Mouse (Mus musculus) kidney, adult 2 months (tissue): ENCODE data around the gene Tmem11. TPM values are rescaled to one million over a fixed set of nuclear protein-coding genes. Genes with fewer than 3 reads are reported as not detected.

ENCODE experiments used
- DNase-seq: peaks from one replicate; pipeline ENCODE4 v3.0.0; 2021
- H3K27ac ChIP-seq: fragments of 200-500 bp; 2 replicates; pipeline ENCODE4 v1.5.1; 2012; ENCODE audit warnings: low read depth, low read length, control low read depth, inconsistent platforms; ENCODE audit not compliant: insufficient read depth
- H3K27me3 ChIP-seq: fragments of 200-500 bp; replicated peaks from 2 replicates; pipeline ENCODE4 v1.6.1; 2012; ENCODE audit warnings: mild to moderate bottlenecking, moderate library complexity, low read length, inconsistent platforms; ENCODE audit not compliant: control insufficient read depth, insufficient read depth
- H3K36me3 ChIP-seq: fragments of 200-500 bp; 2 replicates; pipeline ENCODE4 v1.6.1; 2012; ENCODE audit warnings: mild to moderate bottlenecking, moderate library complexity, low read length, inconsistent platforms; ENCODE audit not compliant: control insufficient read depth, insufficient read depth
- H3K4me1 ChIP-seq: fragments of 200-500 bp; 2 replicates; pipeline ENCODE4 v1.6.1; 2011; ENCODE audit warnings: low read length; ENCODE audit not compliant: control insufficient read depth, insufficient read depth
- H3K4me3 ChIP-seq: fragments of 200-500 bp; 2 replicates; pipeline ENCODE4 v1.5.1; 2011; ENCODE audit warnings: mild to moderate bottlenecking, low read depth, low read length, control low read depth; ENCODE audit not compliant: insufficient read depth
- CTCF ChIP-seq: fragments of 200-500 bp; conservative IDR thresholded peaks from 2 replicates; pipeline ENCODE4 v1.5.1; 2011; ENCODE audit warnings: low read depth, mild to moderate bottlenecking, control low read depth, low read length, moderate library complexity, mixed read lengths; ENCODE audit not compliant: insufficient read depth, insufficient read length
- POLR2A ChIP-seq: fragments of 200-500 bp; IDR thresholded peaks from one replicate; pipeline ENCODE4 v1.6.1; 2011; ENCODE audit warnings: low read depth, low read length, control low read depth
- WGBS: fragments of 180-500 bp; shearing (Covaris S2); methylation state at CpG from one replicate; pipeline ENCODE4 v1.1.7; 2018; 5-methylcytosine and 5-hydroxymethylcytosine counted together
- polyA plus RNA-seq: library from polyadenylated mRNA; depleted of rRNA; stranded (reverse); fragments of >200 nt; gene quantifications from 2 replicates; pipeline ENCODE4 v1.2.3, GENCODE M21; 2012

Tmem11 gene
- polyA plus RNA-seq, 1 experiment, result 81.1 TPM

- TF ChIP-seq POLR2A (no peak), CTCF (no peak)
- peak; percentile 53 for DNase-seq
- H3K36me3 ChIP-seq, result no peaks in the 10 kb centered on the region; the same call in 1 of the 2 replicates
These were observed 26.5 kb upstream of the Tmem11 start for GRCm38 (mm10) chr11:60905407-60906120.

DNA sequence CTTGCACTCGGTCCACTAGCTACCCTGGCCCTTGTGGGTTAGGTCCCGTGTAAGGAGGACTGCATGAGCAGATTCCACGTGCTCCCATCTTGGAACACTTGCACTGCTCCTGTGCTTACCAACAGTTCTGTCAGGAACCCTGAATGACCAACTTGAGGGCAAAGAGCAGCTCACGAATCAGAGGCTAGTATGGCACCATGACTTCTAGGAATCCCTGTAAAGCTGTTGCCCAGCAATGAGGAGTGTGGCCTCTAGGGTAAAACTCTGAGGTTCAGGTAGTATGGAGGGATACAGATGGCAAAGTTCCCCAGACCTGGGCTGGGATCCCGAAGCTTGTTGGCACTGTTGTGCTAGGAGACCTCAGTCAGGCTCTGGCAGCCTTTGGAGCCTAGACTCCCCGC is 24.6 kb upstream of the Tmem11 start:
- no peak overlapping the region; the same call in 1 of the 2 replicates for H3K27ac ChIP-seq
- H3K27me3 ChIP-seq, result no peaks in the 10 kb centered on the region
- TF ChIP-seq CTCF, result no peak
- TF ChIP-seq POLR2A, result no peak
- H3K4me3 ChIP-seq, result no peak overlapping the region
- peaks cover 23% of the 10 kb centered on the region for H3K4me1 ChIP-seq
- no peaks in the 10 kb centered on the region; the same call in 1 of the 2 replicates for H3K36me3 ChIP-seq
- WGBS, result 44% methylated on average over 6 of the region's 6 CpGs
- DNase-seq, result peak; percentile 87

More at GRCm38 (mm10) chr11:60905407-60906120, 26.5 kb upstream of the Tmem11 start:
- 76% methylated on average over 10 of the region's 10 CpGs for WGBS
- 0 out of 2 replicates have a peak overlapping the region, but pooled peaks have one; percentile 7 for H3K27ac ChIP-seq
- no peak overlapping the region for H3K4me3 ChIP-seq
- peaks cover 23% of the 10 kb centered on the region for H3K4me1 ChIP-seq
- no peaks in the 10 kb centered on the region for H3K27me3 ChIP-seq

DNA sequence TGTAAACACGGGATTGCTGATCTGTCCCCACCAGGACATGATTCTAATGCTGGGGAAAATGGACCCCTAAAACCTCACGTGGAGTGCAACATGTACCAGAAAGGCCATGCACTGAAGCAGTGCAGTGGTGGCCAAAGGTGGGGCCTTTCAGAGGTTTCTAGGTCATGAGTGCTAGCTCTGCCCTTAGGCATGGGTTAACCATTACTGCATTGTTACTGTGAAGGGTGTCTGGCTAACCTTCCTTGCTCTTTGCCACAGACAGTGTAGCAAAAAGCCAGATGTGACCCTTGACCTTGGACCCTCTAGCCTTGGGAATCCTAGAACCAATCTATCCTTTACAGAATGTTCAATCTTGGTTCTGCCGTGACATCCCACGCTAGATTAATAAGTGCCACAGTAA is 23.4 kb upstream of the Tmem11 start:
- TF ChIP-seq CTCF (no peak), POLR2A (no peak)
- no peaks in the 10 kb centered on the region for H3K27me3 ChIP-seq
- H3K4me3 ChIP-seq, result no peak overlapping the region
- WGBS, result 26% methylated on average over 4 of the region's 4 CpGs
- H3K4me1 ChIP-seq, result peaks cover 23% of the 10 kb centered on the region
- peak overlapping the region; percentile 93 for H3K27ac ChIP-seq
- DNase-seq, result peak; percentile 92
- no peaks in the 10 kb centered on the region; the same call in 1 of the 2 replicates for H3K36me3 ChIP-seq

DNA sequence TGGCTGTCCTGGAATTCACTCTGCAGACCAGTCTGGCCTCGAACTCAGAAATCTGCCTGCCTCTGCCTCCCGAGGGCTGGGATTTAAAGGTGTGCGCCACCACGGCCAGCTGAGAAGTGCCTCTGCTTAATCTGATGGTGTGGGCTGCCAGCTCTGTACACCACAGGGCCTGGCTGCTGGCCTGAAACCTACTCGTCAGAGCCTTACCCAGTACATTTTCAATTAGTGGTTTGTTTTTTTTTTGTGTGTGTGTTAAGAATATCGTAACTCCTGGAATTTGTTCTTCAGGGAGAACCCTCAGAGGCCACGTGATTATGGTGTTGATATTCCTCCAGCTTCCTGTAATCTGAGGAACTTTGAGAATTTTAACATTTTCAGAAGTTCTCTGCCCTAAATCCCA is 22.9 kb upstream of the Tmem11 start:
- DNase-seq, result peak; percentile 60
- Histone ChIP-seq H3K27ac (peak overlapping the region; percentile 93), H3K36me3 (no peaks in the 10 kb centered on the region; the same call in 1 of the 2 replicates), H3K27me3 (no peaks in the 10 kb centered on the region), H3K4me1 (peaks cover 23% of the 10 kb centered on the region), H3K4me3 (no peak overlapping the region)
- no peak for TF ChIP-seq POLR2A
- no peak for TF ChIP-seq CTCF
- 37% methylated on average over 7 of the region's 7 CpGs for WGBS

DNA sequence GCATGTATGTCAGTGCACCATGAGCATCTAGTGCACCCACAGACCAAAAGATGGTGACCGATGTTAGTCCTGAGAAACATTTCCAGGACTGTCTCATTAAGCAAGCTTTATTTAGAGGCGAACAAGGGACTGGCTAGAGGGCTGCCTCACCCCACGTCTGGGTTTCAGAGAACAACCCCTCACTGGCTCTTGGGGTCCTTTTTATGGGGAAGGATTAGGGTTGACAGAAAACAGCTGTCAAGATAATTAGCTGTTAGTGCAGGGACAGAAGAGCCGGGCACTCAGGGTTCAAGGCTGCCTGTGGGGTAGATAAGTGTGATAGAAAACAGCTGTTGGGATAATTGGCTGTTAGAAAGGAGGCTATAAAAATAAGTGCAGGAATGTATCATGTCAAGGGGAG is 16.8 kb upstream of the Tmem11 start:
- no peaks in the 10 kb centered on the region for H3K36me3 ChIP-seq
- H3K4me1 ChIP-seq, result no peaks in the 10 kb centered on the region; the same call in 1 of the 2 replicates
- H3K27ac ChIP-seq, result no peak overlapping the region; the same call in 1 of the 2 replicates
- H3K27me3 ChIP-seq, result no peaks in the 10 kb centered on the region
- H3K4me3 ChIP-seq, result no peak overlapping the region
- DNase-seq, result peak; percentile 51
- no peak for TF ChIP-seq POLR2A
- no peak for TF ChIP-seq CTCF
- WGBS, result 51% methylated on average over 4 of the region's 4 CpGs

GRCm38 (mm10) chr11:60890744-60891143 is 11.7 kb upstream of the Tmem11 start:
- Histone ChIP-seq H3K4me3 (no peak overlapping the region), H3K36me3 (no peaks in the 10 kb centered on the region), H3K4me1 (peaks cover 3% of the 10 kb centered on the region; the same call in 1 of the 2 replicates), H3K27me3 (no peaks in the 10 kb centered on the region), H3K27ac (no peak overlapping the region)
- WGBS, result 26% methylated on average over 3 of the region's 3 CpGs
- TF ChIP-seq CTCF, result no peak
- no peak for TF ChIP-seq POLR2A
- no peak for DNase-seq

DNA sequence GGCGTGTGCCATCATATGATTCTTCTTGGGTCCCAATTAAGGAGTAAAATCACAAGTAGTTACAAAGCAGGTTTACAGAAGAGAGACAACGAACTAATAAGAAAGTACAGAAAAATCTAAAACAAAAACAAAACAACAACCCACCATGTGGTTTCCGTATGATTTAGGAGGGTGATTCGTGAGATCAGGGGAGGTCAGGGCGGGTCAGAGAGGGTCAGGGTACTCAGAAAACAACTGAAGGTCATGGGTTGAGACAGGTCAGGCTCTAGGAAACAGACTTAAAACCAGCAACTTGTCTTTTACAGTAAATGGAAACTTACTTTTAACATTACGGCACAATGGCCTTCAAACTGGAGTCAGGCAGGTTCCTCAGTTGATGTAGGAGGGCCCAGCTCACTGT is 11.2 kb upstream of the Tmem11 start:
- no peak for TF ChIP-seq POLR2A
- TF ChIP-seq CTCF, result no peak
- DNase-seq, result peak; percentile 48
- 49% methylated on average over 6 of the region's 6 CpGs for WGBS
- Histone ChIP-seq H3K4me1 (peaks cover 3% of the 10 kb centered on the region; the same call in 1 of the 2 replicates), H3K27me3 (no peaks in the 10 kb centered on the region), H3K4me3 (no peak overlapping the region), H3K27ac (no peak overlapping the region), H3K36me3 (no peaks in the 10 kb centered on the region)
